In genomic region chr6:121139271-121139670, GRCm38 (mm10) we compare ENCODE assay signal across 29 mouse cellular contexts.
"Had no signal": no experiment of that assay in that cellular context is flagged by ENCODE, and none has a peak within 500 bp of the region (broad histone marks: within the 10 kb centered on the region; RNA-seq: fewer than 3 reads in every experiment).

No protein-coding gene starts in this region.

- H3K36me3 ChIP-seq: embryonic facial prominence, embryonic 10.5 days; embryonic facial prominence, embryonic 12.5 days; embryonic facial prominence, embryonic 13.5 days; embryonic facial prominence, embryonic 15.5 days; forebrain, embryonic 10.5 days; forebrain, embryonic 12.5 days; forebrain, embryonic 15.5 days had no signal

- H3K27ac ChIP-seq: embryonic facial prominence, embryonic 10.5 days; embryonic facial prominence, embryonic 12.5 days; embryonic facial prominence, embryonic 13.5 days; embryonic facial prominence, embryonic 15.5 days; forebrain, embryonic 10.5 days; forebrain, embryonic 12.5 days; forebrain, embryonic 13.5 days; forebrain, embryonic 15.5 days; heart, adult 2 months had no signal

- DNase-seq: cerebellum, adult 18-20 months; cerebellum, adult 2 months; cerebellum, adult 8-10 months; cerebellum, adult 9-10 months; cerebellum, adult 9-11 months; cerebellum, postnatal 10 days; cerebellum, postnatal 14 days; cerebellum, postnatal 25 days; cerebellum, postnatal 36 days; embryo, embryonic 11 days; forebrain, postnatal 0 days; gastrocnemius, postnatal 10 days; gastrocnemius, postnatal 14 days; gastrocnemius, postnatal 25 days; gastrocnemius, postnatal 36 days; heart, adult 11 months; heart, adult 18-20 months; heart, adult 2 months had no signal

- H3K4me3 ChIP-seq: embryonic facial prominence, embryonic 10.5 days; embryonic facial prominence, embryonic 12.5 days; embryonic facial prominence, embryonic 13.5 days; embryonic facial prominence, embryonic 15.5 days; erythroblast, embryonic 14.5 days; forebrain, embryonic 10.5 days; forebrain, embryonic 12.5 days; forebrain, embryonic 13.5 days; forebrain, embryonic 15.5 days; heart, adult 2 months had no signal

- ATAC-seq: forebrain, embryonic 13.5 days; forebrain, embryonic 14.5 days; forebrain, embryonic 15.5 days; forebrain, embryonic 16.5 days; forebrain, postnatal 0 days had no signal

- H3K27me3 ChIP-seq: embryonic facial prominence, embryonic 12.5 days; embryonic facial prominence, embryonic 13.5 days; embryonic facial prominence, embryonic 15.5 days; forebrain, embryonic 12.5 days; forebrain, embryonic 13.5 days; forebrain, embryonic 15.5 days had no signal

- H3K9me3 ChIP-seq: embryonic facial prominence, embryonic 10.5 days; embryonic facial prominence, embryonic 12.5 days; embryonic facial prominence, embryonic 13.5 days; embryonic facial prominence, embryonic 15.5 days; forebrain, embryonic 10.5 days; forebrain, embryonic 12.5 days; forebrain, embryonic 13.5 days; forebrain, embryonic 15.5 days had no signal

- H3K4me2 ChIP-seq: embryonic facial prominence, embryonic 12.5 days; embryonic facial prominence, embryonic 13.5 days; embryonic facial prominence, embryonic 15.5 days; forebrain, embryonic 12.5 days; forebrain, embryonic 13.5 days; forebrain, embryonic 15.5 days had no signal

- H3K9ac ChIP-seq: embryonic facial prominence, embryonic 12.5 days; embryonic facial prominence, embryonic 13.5 days; embryonic facial prominence, embryonic 15.5 days; forebrain, embryonic 12.5 days; forebrain, embryonic 13.5 days; forebrain, embryonic 15.5 days; forebrain, postnatal 0 days had no signal

- H3K4me1 ChIP-seq: embryonic facial prominence, embryonic 12.5 days; embryonic facial prominence, embryonic 13.5 days; forebrain, embryonic 13.5 days; forebrain, embryonic 15.5 days had no signal
